Mouse (Mus musculus) lung, postnatal 36 days (tissue): Measurements from ENCODE around the gene Cdc14a.
"Not testable (repeated sequence)": the region's sequence is repeated elsewhere in the genome, so short reads cannot be mapped to it uniquely, and the experiment has no call there.

ENCODE experiments used
- DNase-seq: peaks from one replicate; pipeline ENCODE4 v3.0.0; 2022; ENCODE audit warnings: mixed read lengths

Cdc14a gene

DNA sequence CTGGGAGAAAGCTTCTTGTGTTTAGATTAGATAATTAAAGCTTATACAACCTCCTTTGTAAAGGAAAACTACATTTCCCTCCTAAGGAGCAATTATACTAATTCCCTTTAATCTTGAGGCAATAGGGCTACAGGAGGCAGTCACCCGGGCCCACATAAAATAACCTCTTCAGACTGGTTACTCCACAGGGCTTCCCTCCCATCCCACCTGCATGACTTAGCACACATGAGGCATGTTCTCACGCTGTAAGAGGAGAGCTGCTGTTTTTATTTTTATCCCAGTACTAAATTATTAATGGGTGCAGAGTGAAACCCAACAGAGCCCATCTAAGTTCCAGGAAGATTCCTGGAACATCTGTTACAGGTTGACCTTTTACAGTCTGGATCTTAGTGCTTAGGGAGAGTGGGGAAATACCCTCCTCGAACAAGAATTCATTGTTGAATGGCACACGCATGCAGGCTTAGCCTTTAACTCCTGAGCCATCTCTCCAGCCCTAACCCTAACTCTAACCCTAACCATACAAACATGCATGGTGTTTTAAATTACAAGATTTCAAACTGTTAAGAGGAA is 54.9 kb downstream of the Cdc14a start:
- no peak for DNase-seq

DNA sequence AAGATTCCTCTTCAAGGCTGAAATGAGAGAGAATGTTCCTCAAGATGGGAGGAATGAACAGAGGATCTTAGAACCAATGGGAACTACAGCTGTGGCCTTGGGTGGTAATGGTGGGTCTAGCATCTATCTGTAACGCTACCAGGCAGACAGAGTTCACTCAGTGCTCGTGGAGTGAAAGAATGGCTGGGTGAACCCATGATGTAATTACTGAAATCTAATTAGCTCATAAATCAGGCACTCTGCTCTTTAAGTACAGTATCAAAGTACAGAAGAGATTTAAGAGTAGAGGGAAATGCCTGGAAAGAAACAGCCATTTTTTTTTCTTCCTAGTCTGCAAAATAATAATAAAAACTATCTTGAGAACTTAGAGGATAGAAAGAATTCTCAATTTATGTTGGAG is 57.7 kb downstream of the Cdc14a start:
- no peak for DNase-seq

DNA sequence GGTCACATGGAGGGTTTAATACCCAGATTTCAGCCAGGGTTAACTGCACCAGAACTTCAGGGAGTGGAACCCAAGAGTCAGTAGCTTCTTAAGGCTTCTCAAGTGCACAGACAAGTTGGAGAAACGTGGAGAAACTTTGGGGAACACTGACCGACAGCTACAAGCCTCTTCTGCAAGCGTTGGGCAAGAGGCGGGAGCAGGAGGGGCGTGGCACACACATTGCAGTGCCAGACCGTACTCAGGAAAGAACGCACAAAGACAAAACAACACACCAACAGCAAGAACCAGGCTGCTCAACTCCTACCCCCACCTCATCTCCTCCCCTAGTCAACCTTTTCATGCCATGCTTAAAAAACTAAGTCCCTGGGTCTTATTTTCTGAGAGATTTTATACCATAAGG is 61.9 kb downstream of the Cdc14a start:
- DNase-seq = peak; percentile 59

DNA sequence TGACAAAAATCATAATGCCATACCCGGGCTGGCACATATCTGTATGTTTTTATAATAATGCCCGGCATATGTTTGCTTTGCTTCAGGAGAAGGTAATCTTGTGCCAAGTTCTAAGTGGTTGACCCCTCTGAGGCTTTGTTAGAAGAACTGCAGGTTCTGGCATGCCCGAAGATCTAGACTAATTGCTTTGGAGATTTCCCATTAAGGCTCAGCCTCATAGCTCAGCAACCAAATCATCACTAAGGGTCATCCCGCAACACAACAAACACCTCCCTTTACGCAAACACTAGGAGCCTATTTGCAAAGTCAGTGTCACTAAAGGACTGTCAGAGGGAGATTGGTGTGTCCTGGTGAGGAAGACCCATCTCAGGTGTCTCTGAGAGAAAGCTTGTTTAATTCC is 62.7 kb downstream of the Cdc14a start:
- DNase-seq = no peak

DNA sequence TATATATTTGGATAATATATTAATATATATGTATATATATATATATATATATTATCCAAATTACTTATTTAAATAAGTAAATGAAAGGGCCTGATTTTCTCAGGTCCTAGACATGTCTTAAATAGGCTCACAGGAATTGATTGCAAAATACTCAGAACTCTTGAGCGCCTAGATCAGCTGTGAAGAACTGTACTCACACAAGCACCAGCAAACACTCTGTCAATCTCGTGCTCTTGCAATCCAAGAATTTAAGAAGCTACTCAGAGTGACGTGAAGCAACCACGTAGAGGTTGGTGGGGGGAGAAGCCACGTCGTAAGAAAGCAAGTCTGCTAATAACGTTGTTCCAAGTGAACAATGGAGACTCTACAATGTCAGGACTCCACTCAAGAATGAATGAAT is 66.0 kb downstream of the Cdc14a start:
- peak; percentile 71 for DNase-seq

DNA sequence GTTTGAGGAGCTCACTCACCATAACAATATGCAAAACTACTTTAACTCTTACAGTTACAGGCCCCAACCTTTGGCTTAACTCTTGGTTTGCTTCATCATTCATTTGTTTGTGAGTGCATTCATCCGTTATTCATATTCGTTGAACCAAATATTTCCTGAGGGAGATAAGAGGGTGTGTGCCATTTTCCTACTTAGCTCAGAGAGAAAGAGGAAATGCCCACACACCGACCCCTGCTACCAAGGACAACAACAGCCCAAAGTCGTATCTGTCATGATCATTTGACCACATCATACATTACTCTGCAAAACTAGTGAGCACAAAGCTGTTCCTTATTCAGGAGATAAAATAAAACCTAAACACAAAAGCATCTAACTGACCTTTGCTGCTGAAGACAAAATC is 66.7 kb downstream of the Cdc14a start:
- no peak for DNase-seq

DNA sequence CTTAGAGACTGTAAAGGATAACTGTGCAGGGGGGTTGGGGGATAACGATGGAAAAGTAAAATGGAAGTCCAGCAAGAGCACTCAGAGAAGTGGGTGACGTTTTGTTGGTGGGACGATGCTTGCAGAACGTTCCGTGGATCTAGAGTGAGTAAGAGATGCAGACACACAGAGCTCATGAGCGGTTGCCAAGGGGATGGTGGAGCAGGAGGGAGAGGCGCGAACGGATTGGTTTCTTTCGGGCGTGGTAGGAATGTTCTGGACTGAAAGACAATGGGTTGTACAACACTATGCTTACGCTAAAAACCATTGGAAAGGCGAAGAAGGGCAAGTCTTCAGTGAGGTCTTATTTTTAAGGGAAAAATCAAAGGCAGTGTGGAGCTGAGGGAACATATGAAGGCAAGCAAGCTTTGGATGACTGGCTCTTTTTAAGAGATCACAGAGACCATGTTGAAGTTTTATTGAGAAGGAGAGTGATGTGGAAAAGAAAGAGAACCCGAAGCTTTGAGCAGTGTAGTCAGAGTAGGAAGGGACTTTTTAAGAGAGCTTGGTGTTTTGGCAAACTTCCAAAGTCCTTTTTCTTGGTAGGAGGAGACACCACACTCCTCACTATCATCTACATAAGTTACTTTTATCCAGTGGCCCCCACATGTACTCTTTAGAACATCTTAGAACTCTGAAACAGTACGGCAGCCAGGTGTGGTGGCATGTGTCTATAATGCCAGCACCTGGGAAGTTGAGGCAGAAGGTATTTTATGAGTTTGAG is 68.6 kb downstream of the Cdc14a start:
- DNase-seq = no peak

DNA sequence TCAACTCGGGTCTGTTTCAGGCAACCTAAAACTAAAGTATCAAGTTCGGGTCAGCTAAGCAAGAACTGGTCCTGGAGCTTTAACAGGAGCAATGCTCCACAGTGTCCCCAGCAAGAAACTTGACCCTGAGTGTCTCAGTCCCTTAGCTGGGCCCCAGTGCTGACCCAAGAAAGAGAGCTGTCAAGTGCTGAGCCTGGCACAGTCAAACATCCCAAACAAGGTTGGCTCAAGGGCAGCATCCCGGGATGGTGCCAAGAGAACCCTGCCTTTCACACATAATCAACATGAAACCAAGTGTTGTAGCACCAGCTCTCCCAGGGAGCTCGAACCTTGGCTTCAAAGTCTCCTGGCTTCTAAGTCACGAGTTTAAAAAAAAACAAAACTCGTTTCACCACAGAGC is 71.3 kb downstream of the Cdc14a start:
- DNase-seq = peak; percentile 41

DNA sequence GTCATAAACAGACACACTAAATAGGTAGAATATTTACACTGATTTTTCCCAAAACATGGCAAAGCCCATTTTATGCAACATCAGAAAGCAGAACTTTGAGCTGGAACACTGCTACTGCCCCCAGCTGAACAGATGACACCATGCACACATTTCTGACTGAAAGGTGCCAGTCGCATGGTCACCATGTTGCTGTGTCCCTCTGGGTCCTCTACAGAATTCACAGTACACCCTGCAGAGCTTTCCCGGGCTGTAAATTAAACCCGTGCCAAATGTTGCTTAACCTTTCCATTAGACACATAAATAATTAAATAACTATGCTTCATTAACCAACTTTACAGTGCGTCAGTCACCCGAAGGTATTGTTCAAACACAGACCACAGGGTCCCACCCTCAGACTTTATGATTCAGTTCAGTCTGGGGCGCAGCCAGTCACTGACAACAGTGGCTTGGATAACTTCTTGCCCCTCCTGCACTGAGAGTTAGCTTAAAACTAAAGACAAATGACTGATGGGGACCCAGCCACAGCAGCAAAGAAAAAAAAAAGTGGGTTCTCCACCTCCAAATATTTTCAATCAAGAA is 73.4 kb downstream of the Cdc14a start:
- no peak for DNase-seq

DNA sequence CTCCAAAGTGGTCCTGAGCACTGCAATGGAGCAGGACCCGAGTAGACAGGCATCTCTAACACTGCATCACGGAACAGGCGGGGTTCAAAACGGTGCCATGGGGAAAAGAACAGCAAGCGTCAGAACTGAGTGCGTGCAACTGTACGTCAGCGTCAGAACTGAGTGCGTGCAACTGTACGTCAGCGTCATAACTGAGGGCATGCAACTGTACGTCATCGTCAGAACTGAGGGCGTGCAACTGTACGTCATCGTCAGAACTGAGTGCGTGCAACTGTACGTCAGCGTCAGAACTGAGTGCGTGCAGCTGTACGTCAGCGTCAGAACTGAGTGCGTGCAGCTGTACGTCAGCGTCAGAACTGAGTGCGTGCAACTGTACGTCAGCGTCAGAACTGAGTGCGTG is 76.3 kb downstream of the Cdc14a start:
- DNase-seq = not testable (repeated sequence)

DNA sequence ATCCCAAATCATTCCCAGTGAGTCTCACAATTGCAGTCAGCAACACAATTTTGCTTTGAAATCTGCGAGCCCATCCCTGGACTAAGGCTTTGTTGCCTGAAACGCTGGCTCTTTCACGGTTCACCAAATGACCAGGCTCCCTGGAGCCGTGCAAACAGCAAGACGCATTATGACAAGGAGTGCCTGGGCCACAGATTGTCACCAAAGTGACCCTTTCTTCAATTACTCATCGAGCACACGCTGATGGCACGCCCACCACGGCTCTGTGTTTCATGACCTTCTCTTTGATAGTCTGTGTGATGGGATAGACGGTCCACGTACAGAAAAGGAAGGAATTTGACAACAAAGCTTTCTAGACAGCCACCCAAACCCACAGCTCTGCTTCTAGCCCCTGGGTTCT is 78.6 kb downstream of the Cdc14a start:
- no peak for DNase-seq

DNA sequence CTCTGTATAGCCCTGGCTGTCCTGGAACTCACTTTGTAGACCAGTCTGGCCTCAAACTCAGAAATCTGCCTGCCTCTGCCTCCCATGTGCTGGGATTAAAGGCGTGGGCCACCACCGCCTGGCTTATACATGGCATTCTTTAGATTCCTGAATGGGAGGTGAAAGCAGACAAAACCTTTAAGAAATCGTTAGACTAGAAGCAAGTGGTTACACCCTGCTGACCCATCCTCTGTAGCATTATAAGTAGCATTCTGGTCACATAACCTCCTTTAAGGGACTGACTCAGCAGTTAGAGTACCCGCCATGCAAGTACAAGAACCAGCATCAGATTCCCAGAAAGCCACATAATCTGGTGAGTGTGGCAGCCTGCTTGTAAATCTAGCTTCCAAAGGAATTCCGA is 81.6 kb downstream of the Cdc14a start:
- DNase-seq = no peak

DNA sequence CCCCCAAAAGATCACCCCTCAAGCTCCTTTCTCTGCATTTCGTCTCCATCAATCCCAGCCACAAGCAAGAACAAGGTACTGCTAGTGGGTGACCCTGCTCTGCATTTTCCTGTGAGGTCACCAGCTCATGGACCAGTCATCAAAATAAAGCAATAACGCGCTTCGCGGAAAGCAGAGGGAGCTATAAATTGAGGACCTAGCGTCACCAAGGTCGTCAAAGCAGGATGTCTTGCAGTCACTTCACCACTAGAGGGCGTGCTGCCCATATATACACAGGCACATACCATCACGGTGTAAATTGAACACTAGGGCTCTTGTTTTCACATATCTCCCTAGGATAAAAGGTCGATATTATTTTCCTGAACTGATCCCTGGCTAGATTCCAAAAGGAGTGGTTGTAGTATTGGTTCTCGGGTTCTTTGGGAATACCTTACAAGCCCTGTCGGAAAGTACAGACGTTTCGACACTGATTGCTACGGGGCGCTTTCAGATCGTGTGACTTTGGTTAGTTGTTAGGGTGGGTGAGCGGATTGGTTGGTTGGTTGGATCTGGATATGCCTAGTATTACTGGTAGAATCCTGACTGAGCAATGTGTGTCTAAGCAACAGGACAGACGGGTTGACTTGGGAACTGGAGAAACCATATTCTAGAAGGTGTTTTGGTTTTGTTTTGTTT is 82.7 kb downstream of the Cdc14a start:
- DNase-seq = peak; percentile 92

DNA sequence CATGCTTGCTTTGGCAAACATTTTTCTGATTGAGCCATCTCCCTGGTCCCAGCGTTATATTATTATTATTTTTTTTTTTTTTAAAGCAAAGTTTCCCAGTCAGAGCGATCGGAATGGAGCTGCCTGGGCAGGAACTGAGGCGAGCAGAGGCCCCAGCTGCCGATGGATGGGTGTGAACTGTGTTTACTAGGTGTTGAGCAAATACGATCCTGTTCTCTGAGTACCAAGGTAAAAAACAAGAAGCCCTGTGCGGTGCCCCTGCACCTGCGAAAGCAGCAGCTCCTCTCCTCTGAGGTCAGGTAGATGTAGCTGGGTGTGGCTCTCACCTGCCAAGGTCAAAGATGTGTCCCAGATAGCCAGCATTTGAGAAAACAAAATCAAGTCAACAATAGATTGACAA is 83.6 kb downstream of the Cdc14a start:
- DNase-seq = no peak

DNA sequence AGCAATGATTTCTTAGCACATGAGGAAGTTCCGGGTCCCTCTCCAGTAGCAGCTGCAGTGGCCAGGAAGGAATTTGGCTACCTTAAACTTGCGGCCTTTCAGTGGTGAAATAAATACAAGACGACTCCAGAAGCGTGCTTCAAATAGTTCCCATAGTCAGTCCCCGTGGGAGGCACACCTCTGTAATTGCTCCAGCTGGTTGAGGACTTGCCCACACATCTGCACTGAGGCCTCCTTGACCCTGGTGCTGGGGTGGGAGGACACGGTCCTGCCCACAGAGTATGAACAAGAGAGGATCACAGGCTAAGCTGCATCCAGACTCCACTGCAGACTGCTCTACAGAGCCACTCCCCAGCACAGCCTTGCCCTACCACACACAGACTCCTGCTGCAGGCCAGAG is 85.2 kb downstream of the Cdc14a start:
- DNase-seq = no peak

DNA sequence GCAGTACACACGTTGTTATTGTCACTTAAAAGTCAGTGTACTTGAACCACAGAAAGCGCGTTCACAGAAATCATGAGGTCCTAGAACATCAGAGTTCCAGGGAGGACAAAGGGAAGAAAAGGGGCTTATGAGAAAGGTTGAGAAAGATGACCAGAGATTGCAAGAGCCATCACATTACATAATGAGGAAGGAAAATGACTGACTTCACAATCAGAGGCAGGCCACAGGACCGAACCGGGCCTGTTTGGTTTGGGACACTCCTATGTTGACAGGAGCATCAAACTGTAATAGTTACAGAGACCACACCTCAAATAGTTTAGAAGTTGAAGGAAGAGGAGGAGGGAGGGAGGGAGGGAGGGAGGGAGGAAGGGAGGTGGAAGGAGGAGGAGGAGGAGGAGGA is 86.0 kb downstream of the Cdc14a start:
- peak; percentile 17 for DNase-seq

DNA sequence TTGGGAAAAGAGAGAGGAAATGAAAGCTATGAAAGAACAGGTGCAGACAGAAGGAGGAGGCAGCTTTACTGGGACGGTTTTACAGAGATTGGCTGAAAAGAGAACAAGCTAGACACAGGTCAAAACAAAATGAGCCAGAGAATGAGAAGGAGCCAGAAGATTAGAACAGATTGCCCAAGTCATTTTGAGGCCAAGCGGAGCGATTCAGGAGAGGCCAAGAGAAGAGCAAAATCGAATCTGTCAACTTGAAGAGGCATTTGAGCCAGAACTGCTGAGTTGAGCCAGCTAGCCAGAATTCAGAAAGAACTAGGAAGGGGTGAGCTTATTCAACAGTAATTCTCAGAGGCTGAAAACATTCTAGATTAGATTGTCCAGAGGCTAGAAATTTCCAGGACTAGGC is 88.8 kb downstream of the Cdc14a start:
- no peak for DNase-seq

DNA sequence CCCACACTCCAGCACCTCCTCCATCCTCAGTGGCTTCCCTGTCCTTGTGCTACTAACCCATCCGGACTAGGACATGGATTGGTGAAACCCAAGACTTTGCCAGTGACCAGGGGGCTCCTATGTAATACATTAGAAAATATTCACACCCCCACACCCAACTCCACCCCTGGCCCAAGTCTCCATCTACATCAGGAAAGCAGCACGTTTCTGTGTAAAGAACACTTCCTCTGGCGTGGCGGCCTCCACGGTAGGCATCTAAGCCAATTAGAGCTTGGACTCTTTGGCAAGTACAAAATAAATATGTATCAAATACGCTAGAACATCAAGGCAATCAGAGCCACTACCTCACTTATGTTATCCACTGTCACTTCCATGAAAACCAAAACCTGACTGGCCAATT is 90.1 kb downstream of the Cdc14a start:
- DNase-seq = no peak

DNA sequence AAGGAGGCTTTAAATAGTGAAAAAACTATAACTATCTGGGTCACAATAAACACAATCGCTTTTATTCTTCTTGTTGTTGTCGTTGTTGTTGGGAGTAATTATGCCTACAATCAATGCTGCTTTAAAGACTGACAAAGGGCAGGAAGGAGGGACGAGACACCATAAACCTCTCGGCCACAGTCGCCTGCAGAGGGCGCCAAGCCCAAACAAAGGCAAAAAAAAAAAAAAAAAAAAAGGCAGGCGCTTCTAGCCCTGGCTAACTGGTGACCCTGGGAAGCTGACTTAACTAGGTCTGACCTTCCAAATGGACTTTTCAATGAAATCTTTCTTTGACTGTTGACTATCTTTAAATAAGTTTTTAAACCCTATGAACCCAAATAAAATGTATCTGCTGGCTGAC is 90.6 kb downstream of the Cdc14a start:
- peak; percentile 74 for DNase-seq

DNA sequence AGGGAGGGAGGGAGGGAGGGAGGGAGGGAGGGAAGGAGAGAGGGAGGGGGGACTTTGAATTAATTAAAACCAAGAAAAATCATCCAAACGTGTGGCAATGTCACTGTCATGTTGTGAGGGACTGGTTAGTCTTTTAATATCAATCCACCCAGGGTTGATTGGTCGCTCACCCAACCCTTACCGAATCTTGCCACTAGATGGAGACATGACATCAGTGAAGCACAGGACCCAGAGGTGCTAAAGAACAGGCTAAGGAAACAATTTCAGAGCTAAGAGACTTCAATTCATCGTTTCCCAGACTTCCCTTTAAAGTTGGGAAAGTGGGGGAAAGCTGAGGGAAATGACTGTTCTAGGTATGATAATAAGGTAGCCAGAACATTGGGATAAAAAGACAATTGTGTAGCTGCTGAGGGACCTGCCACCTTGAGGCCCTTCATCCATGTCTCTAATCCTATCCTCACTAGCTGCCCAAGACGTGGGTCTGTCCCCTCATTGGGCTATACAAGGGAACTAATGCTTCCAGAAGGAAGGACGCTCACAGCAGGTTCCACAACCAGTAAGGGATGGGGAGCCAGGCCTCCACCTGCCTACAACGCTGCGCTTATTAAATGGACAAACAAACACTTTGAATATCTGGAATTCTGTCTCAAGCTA is 91.9 kb downstream of the Cdc14a start:
- DNase-seq = peak; percentile 82

DNA sequence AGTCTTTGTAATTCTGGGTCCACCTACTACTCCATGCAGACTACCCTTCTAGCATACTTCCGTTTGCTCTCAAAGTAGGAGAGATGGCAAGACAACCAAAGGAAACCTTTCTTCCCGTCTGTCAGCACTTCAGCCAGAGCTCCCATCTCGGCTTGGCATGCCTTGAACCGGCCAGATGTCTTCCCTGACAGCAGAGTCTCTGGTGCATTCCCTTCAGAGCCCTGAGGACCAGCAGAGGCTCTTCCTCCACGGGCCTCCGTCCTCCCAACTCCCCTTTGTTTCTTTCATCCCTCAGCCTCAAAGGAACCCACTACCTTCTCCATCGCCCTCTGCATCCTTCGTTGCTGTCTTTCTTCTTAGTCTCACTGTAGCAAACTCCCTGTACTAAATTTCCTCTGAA is 93.9 kb downstream of the Cdc14a start:
- DNase-seq = no peak

DNA sequence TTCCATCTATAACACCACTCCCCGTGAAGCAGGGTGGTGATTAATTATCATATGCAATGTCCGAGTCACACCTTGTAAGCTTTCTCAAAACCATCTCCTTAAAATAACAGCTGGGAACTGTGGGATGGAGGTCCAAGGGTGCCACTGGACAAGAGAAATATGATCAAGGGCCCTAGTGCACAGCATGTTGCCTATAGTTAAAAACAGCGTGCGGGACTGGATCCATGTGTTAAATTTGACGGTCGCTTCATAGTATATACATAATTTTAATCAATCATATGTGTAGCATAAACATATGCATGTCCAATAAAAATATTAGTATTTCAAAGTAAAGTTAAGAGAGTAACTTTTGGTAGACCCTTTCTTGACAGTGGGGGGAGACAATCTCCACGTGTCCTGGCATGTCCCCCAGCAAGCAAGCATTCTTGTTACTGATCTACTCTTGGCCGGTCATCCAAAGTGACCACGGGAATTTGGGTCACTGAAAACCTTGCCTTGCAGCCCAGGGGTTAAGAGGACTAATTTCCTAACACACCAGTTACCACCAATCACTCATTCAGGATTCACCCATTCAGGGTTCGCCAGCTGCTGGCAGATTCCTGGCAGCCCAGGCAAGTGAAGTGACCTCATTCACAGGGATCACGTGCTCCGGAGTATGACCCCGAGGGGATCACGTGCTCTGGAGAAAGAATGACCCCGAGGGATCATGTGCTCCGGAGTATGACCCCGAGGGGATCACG is 94.6 kb downstream of the Cdc14a start:
- DNase-seq = peak; percentile 43

DNA sequence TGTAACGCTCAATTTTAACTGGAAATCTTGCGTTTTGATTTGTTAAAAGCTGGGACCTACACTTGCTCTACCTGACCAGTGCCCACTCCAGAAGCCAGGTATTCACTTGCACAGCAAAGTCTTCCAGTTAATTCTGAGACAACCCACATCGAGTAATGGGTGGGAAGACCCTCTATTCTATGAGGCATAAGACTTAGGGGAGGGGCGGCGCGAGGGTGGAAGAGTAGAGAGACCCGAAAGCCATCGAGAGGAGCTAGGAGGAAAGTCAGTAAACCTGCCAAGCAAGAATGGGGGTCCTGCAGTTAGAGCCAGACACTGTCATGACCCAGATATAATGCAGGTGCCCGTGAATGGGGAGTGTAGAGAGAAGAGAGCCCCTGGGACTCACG is 96.2 kb downstream of the Cdc14a start:
- no peak for DNase-seq
